Mouse (Mus musculus) hindbrain, postnatal 0 days (tissue): ENCODE results near the gene Ndufs5. TPM values are rescaled to one million over a fixed set of nuclear protein-coding genes. Genes with fewer than 3 reads are reported as not detected.

Experiments used
- ATAC-seq: fragments of 200-750 bp; cut with Nextera tagmentation; 2 replicates; pipeline ENCODE4 v1.8.0; 2017; ENCODE audit warnings: mild to moderate bottlenecking, moderate TSS enrichment, moderate library complexity
- DNase-seq: peaks from one replicate; pipeline ENCODE4 v3.0.0-alpha.2; 2015; ENCODE audit warnings: low spot score
- H3K27ac ChIP-seq: fragments of 300-500 bp; sonication (generic); 2 replicates; pipeline ENCODE4 v1.5.1; 2014; ENCODE audit warnings: mild to moderate bottlenecking
- H3K27me3 ChIP-seq: fragments of 300-500 bp; sonication (generic); 2 replicates; pipeline ENCODE4 v1.6.1; 2014; ENCODE audit warnings: low read length, mixed read lengths; ENCODE audit not compliant: insufficient read depth
- H3K36me3 ChIP-seq: fragments of 300-500 bp; sonication (generic); 2 replicates; pipeline ENCODE4 v1.6.1; 2014; ENCODE audit warnings: low read length, mixed read lengths; ENCODE audit not compliant: insufficient read depth
- H3K4me1 ChIP-seq: fragments of 300-500 bp; sonication (generic); 2 replicates; pipeline ENCODE4 v1.6.1; 2014; ENCODE audit warnings: antibody characterized with exemption, low read length, mixed read lengths; ENCODE audit not compliant: insufficient read depth
- H3K4me2 ChIP-seq: fragments of 300-500 bp; sonication (generic); 2 replicates; pipeline ENCODE4 v1.6.1; 2014; ENCODE audit warnings: low read depth, mild to moderate bottlenecking, low read length, moderate library complexity, mixed read lengths
- H3K4me3 ChIP-seq: fragments of 300-500 bp; sonication (generic); 2 replicates; pipeline ENCODE4 v1.5.1; 2014; ENCODE audit warnings: low read length
- H3K9ac ChIP-seq: fragments of 300-500 bp; sonication (generic); replicated peaks from 2 replicates; pipeline ENCODE4 v1.6.1; 2014; ENCODE audit warnings: mild to moderate bottlenecking, low read length, moderate library complexity, mixed read lengths
- H3K9me3 ChIP-seq: fragments of 300-500 bp; sonication (generic); 2 replicates; pipeline ENCODE4 v1.6.1; 2016; ENCODE audit warnings: low read length, mixed read lengths
- CTCF ChIP-seq: IDR thresholded peaks from 2 replicates; pipeline ENCODE4 v1.5.1; 2016; ENCODE audit warnings: antibody characterized with exemption, control low read depth, low read depth
- WGBS: fragments of 180-500 bp; shearing (Covaris S2); extraction: QIAGEN DNeasy Blood & Tissue Kit; methylation state at CpG from one replicate; pipeline ENCODE4 v1.1.7; 2014; 5-methylcytosine and 5-hydroxymethylcytosine counted together
- polyA plus RNA-seq: library from polyadenylated mRNA; unstranded; fragments of >200 nt; fragmentation: Nextera tagmentation; extraction: Ambion mirVana; gene quantifications from 2 replicates; pipeline ENCODE4 v1.2.1, GENCODE M21; 2015
- total RNA-seq: library from RNA; depleted of rRNA; stranded (reverse); fragments of >200 nt; gene quantifications from 2 replicates; pipeline ENCODE4 v1.2.3, GENCODE M21; 2014

Ndufs5 gene
- total and polyA plus RNA-seq, 2 experiments from 2014 or later, result 107 to 656 TPM

GRCm38 (mm10) chr4:123732163-123732910 lies 14.3 kb upstream of the Ndufs5 start:
- Histone ChIP-seq H3K9me3 (no peaks in the 10 kb centered on the region), H3K4me2 (no peak overlapping the region), H3K4me3 (no peak overlapping the region), H3K27ac (no peak overlapping the region; the same call in 1 of the 2 replicates), H3K36me3 (peaks cover 6% of the 10 kb centered on the region), H3K27me3 (no peaks in the 10 kb centered on the region), H3K4me1 (no peaks in the 10 kb centered on the region), H3K9ac (no peak overlapping the region)
- peak; percentile 28 for DNase-seq
- WGBS, result 87% methylated on average over 4 of the region's 4 CpGs
- no peak for TF ChIP-seq CTCF
- ATAC-seq, result peak; percentile 32; the same call in 1 of the 2 replicates

GRCm38 (mm10) chr4:123721761-123722160 lies 3.8 kb upstream of the Ndufs5 start:
- H3K4me3 ChIP-seq, result no peak overlapping the region
- H3K9me3 ChIP-seq, result no peaks in the 10 kb centered on the region
- H3K4me1 ChIP-seq, result no peaks in the 10 kb centered on the region; the same call in 1 of the 2 replicates
- no peaks in the 10 kb centered on the region for H3K36me3 ChIP-seq
- DNase-seq (no peak), ATAC-seq (no peak)
- H3K27ac ChIP-seq, result no peak overlapping the region
- no peak overlapping the region for H3K4me2 ChIP-seq
- no peak for TF ChIP-seq CTCF
- no peaks in the 10 kb centered on the region for H3K27me3 ChIP-seq
- whole genome bisulfite sequencing, result 77% methylated on average over 4 of the region's 4 CpGs
- H3K9ac ChIP-seq, result no peak overlapping the region

GRCm38 (mm10) chr4:123718434-123718780 lies 405 bp upstream of the Ndufs5 start:
- Histone ChIP-seq H3K9me3 (no peaks in the 10 kb centered on the region), H3K27ac (peak overlapping the region; percentile 78; the same call in 1 of the 2 replicates), H3K9ac (peak overlapping the region; percentile 33; the same call in 1 of the 2 replicates), H3K36me3 (peaks cover 10% of the 10 kb centered on the region), H3K4me2 (peak overlapping the region; percentile 65), H3K4me3 (peak overlapping the region; percentile 75), H3K4me1 (no peaks in the 10 kb centered on the region; the same call in 1 of the 2 replicates), H3K27me3 (no peaks in the 10 kb centered on the region)
- WGBS, result 24% methylated on average over 7 of the region's 7 CpGs
- DNase-seq (no peak), ATAC-seq (peak; percentile 8; the same call in 1 of the 2 replicates)
- TF ChIP-seq CTCF, result no peak

- Histone ChIP-seq H3K9ac (no peak overlapping the region), H3K4me1 (no peaks in the 10 kb centered on the region; the same call in 1 of the 2 replicates), H3K9me3 (no peaks in the 10 kb centered on the region), H3K4me2 (no peak overlapping the region), H3K4me3 (no peak overlapping the region), H3K27ac (no peak overlapping the region), H3K36me3 (peaks cover 10% of the 10 kb centered on the region), H3K27me3 (no peaks in the 10 kb centered on the region)
- 95% methylated on average over 1 of the region's 3 CpGs for WGBS
- no peak for ATAC-seq
- DNase-seq, result no peak
- no peak for TF ChIP-seq CTCF
These were observed 5.6 kb downstream of the Ndufs5 start for GRCm38 (mm10) chr4:123712431-123712830.

GRCm38 (mm10) chr4:123707340-123707739 lies 10.7 kb downstream of the Ndufs5 start:
- H3K9me3 ChIP-seq, result no peaks in the 10 kb centered on the region
- H3K27ac ChIP-seq, result no peak overlapping the region
- no peaks in the 10 kb centered on the region for H3K27me3 ChIP-seq
- TF ChIP-seq CTCF, result no peak
- WGBS, result 93% methylated on average over 5 of the region's 5 CpGs
- ATAC-seq (no peak), DNase-seq (no peak)
- no peak overlapping the region for H3K9ac ChIP-seq
- H3K4me3 ChIP-seq, result no peak overlapping the region
- no peaks in the 10 kb centered on the region for H3K4me1 ChIP-seq
- no peaks in the 10 kb centered on the region for H3K36me3 ChIP-seq
- no peak overlapping the region for H3K4me2 ChIP-seq

GRCm38 (mm10) chr4:123705340-123705739 lies 12.7 kb downstream of the Ndufs5 start:
- Histone ChIP-seq H3K27ac (no peak overlapping the region), H3K9me3 (no peaks in the 10 kb centered on the region), H3K36me3 (no peaks in the 10 kb centered on the region), H3K27me3 (no peaks in the 10 kb centered on the region), H3K4me3 (no peak overlapping the region), H3K9ac (no peak overlapping the region), H3K4me1 (no peaks in the 10 kb centered on the region), H3K4me2 (no peak overlapping the region)
- WGBS, result 91% methylated on average over 2 of the region's 2 CpGs
- no peak for DNase-seq
- TF ChIP-seq CTCF, result no peak
- ATAC-seq, result no peak

- DNase-seq (no peak), ATAC-seq (no peak)
- H3K9me3 ChIP-seq, result no peaks in the 10 kb centered on the region
- H3K27me3 ChIP-seq, result no peaks in the 10 kb centered on the region
- H3K4me2 ChIP-seq, result no peak overlapping the region
- no peaks in the 10 kb centered on the region for H3K36me3 ChIP-seq
- H3K27ac ChIP-seq, result no peak overlapping the region
- whole genome bisulfite sequencing, result 82% methylated on average over 12 of the region's 12 CpGs
- H3K4me3 ChIP-seq, result no peak overlapping the region
- no peaks in the 10 kb centered on the region for H3K4me1 ChIP-seq
- H3K9ac ChIP-seq, result no peak overlapping the region
- TF ChIP-seq CTCF, result no peak
These were observed 24.6 kb downstream of the Ndufs5 start for GRCm38 (mm10) chr4:123693384-123693783.
